Mouse (Mus musculus) neural tube, embryonic 14.5 days (tissue): ENCODE measurements around the gene Il18rap. TPM values are rescaled to one million over a fixed set of nuclear protein-coding genes. Genes with fewer than 3 reads are reported as not detected.
A peak's percentile ranks its signal among the peaks of the same experiment; 100 is the strongest.

Experiments
- ATAC-seq: fragments of 200-750 bp; cut with Nextera tagmentation; 2 replicates; pipeline ENCODE4 v1.8.0; 2017; ENCODE audit warnings: low read depth, mild to moderate bottlenecking, moderate TSS enrichment, moderate library complexity
- H3K27ac ChIP-seq: fragments of 300-500 bp; sonication (generic); 2 replicates; pipeline ENCODE4 v1.5.1; 2014; ENCODE audit warnings: low read depth, mild to moderate bottlenecking, control low read depth, low read length, moderate library complexity, mixed read lengths
- H3K27me3 ChIP-seq: fragments of 300-500 bp; sonication (generic); 2 replicates; pipeline ENCODE4 v1.6.1; 2014; ENCODE audit warnings: low read length; ENCODE audit not compliant: control insufficient read depth, insufficient read depth
- H3K36me3 ChIP-seq: fragments of 300-500 bp; sonication (generic); 2 replicates; pipeline ENCODE4 v1.6.1; 2014; ENCODE audit warnings: low read length, mixed read lengths; ENCODE audit not compliant: control insufficient read depth, insufficient read depth
- H3K4me1 ChIP-seq: fragments of 300-500 bp; sonication (generic); 2 replicates; pipeline ENCODE4 v1.6.1; 2014; ENCODE audit warnings: low read length; ENCODE audit not compliant: control insufficient read depth, insufficient read depth
- H3K4me2 ChIP-seq: fragments of 300-500 bp; sonication (generic); 2 replicates; pipeline ENCODE4 v1.6.1; 2014; ENCODE audit warnings: mild to moderate bottlenecking, low read depth, low read length, control low read depth
- H3K4me3 ChIP-seq: fragments of 300-500 bp; sonication (generic); 2 replicates; pipeline ENCODE4 v1.5.1; 2014; ENCODE audit warnings: low read depth, low read length, control low read depth, mixed read lengths
- H3K9ac ChIP-seq: fragments of 300-500 bp; sonication (generic); replicated peaks from 2 replicates; pipeline ENCODE4 v1.6.1; 2014; ENCODE audit warnings: low read depth, mild to moderate bottlenecking, control low read depth, low read length, mixed read lengths
- H3K9me3 ChIP-seq: fragments of 300-500 bp; sonication (generic); 2 replicates; pipeline ENCODE4 v1.6.1; 2016; ENCODE audit warnings: low read length; ENCODE audit not compliant: control insufficient read depth
- WGBS: fragments of 180-500 bp; shearing (Covaris S2); extraction: QIAGEN DNeasy Blood & Tissue Kit; methylation state at CpG from one replicate; pipeline ENCODE4 v1.1.7; 2014; 5-methylcytosine and 5-hydroxymethylcytosine counted together
- polyA plus RNA-seq: library from polyadenylated mRNA; unstranded; fragments of >200 nt; fragmentation: Nextera tagmentation; extraction: Ambion mirVana; gene quantifications from 2 replicates; pipeline ENCODE4 v1.2.1, GENCODE M21; 2014

Gene Il18rap
- polyA plus RNA-seq = 0.05 and 0.08 TPM in 2 replicates

GRCm38 (mm10) chr1:40514851-40515585 is at the start of gene Il18rap:
Gene Il18rap, plus strand, starts transcription at chr1:40515362.
- no peak within 1 kb of the TSS for H3K9ac ChIP-seq
- ATAC-seq = peak; percentile 80; the same call in 1 of the 2 replicates
- no peaks in the 10 kb centered on the region for H3K36me3 ChIP-seq
- no peaks in the 10 kb centered on the region for H3K27me3 ChIP-seq
- no peaks in the 10 kb centered on the region for H3K9me3 ChIP-seq
- no peak within 1 kb of the TSS for H3K4me2 ChIP-seq
- no peak within 1 kb of the TSS for H3K27ac ChIP-seq
- no peak within 1 kb of the TSS for H3K4me3 ChIP-seq
- 23% methylated on average over 9 of the region's 9 CpGs for WGBS
- H3K4me1 ChIP-seq = peaks cover 3% of the 10 kb centered on the region; the same call in 1 of the 2 replicates

GRCm38 (mm10) chr1:40465477-40466430 is 49.4 kb upstream of the Il18rap start, which contains the start of gene Il18r1:
Gene Il18r1, plus strand, starts transcription at chr1:40465552.
- Histone ChIP-seq H3K9ac (no peak within 1 kb of the TSS), H3K9me3 (no peaks in the 10 kb centered on the region), H3K36me3 (no peaks in the 10 kb centered on the region), H3K4me2 (no peak within 1 kb of the TSS), H3K4me1 (no peaks in the 10 kb centered on the region), H3K27me3 (no peaks in the 10 kb centered on the region), H3K4me3 (no peak within 1 kb of the TSS), H3K27ac (no peak within 1 kb of the TSS)
- WGBS = 48% methylated on average over 20 of the region's 20 CpGs
- ATAC-seq = no peak

- no peak overlapping the region for H3K4me2 ChIP-seq
- H3K4me1 ChIP-seq = no peaks in the 10 kb centered on the region
- H3K9ac ChIP-seq = no peak overlapping the region
- no peak overlapping the region for H3K27ac ChIP-seq
- H3K27me3 ChIP-seq = no peaks in the 10 kb centered on the region
- 92% methylated on average over 4 of the region's 4 CpGs for WGBS
- ATAC-seq = no peak
- H3K4me3 ChIP-seq = no peak overlapping the region
- H3K9me3 ChIP-seq = no peaks in the 10 kb centered on the region
- no peaks in the 10 kb centered on the region for H3K36me3 ChIP-seq
Observed at GRCm38 (mm10) chr1:40467306-40467705, 47.9 kb upstream of the Il18rap start.

- Histone ChIP-seq H3K4me2 (no peak overlapping the region), H3K27ac (no peak overlapping the region), H3K36me3 (no peaks in the 10 kb centered on the region), H3K9ac (no peak overlapping the region), H3K27me3 (no peaks in the 10 kb centered on the region), H3K4me3 (no peak overlapping the region), H3K4me1 (no peaks in the 10 kb centered on the region), H3K9me3 (no peaks in the 10 kb centered on the region)
- ATAC-seq = no peak
- WGBS = 82% methylated on average over 2 of the region's 2 CpGs
Observed at GRCm38 (mm10) chr1:40468805-40469204, 46.4 kb upstream of the Il18rap start.

GRCm38 (mm10) chr1:40469900-40470299 is 45.3 kb upstream of the Il18rap start:
- ATAC-seq = no peak
- WGBS = 95% methylated on average over 12 of the region's 12 CpGs
- H3K27me3 ChIP-seq = no peaks in the 10 kb centered on the region

GRCm38 (mm10) chr1:40472401-40472800 is 42.8 kb upstream of the Il18rap start:
- Histone ChIP-seq H3K9ac (no peak overlapping the region), H3K4me1 (no peaks in the 10 kb centered on the region), H3K9me3 (no peaks in the 10 kb centered on the region), H3K4me3 (no peak overlapping the region), H3K27ac (no peak overlapping the region), H3K27me3 (no peaks in the 10 kb centered on the region), H3K36me3 (no peaks in the 10 kb centered on the region), H3K4me2 (no peak overlapping the region)
- 98% methylated on average over 1 of the region's 1 CpGs for WGBS
- ATAC-seq = no peak

More at GRCm38 (mm10) chr1:40469900-40470299, 45.3 kb upstream of the Il18rap start:
- Histone ChIP-seq H3K9ac (no peak overlapping the region), H3K4me1 (no peaks in the 10 kb centered on the region), H3K9me3 (no peaks in the 10 kb centered on the region), H3K27ac (no peak overlapping the region), H3K36me3 (no peaks in the 10 kb centered on the region), H3K4me2 (no peak overlapping the region), H3K4me3 (no peak overlapping the region)

GRCm38 (mm10) chr1:40473640-40474039 is 41.5 kb upstream of the Il18rap start:
- H3K9me3 ChIP-seq = no peaks in the 10 kb centered on the region
- H3K4me3 ChIP-seq = no peak overlapping the region
- H3K36me3 ChIP-seq = no peaks in the 10 kb centered on the region
- H3K4me1 ChIP-seq = no peaks in the 10 kb centered on the region
- no peaks in the 10 kb centered on the region for H3K27me3 ChIP-seq
- no peak overlapping the region for H3K4me2 ChIP-seq
- no peak overlapping the region for H3K9ac ChIP-seq
- H3K27ac ChIP-seq = no peak overlapping the region
- WGBS = 83% methylated on average over 4 of the region's 4 CpGs
- ATAC-seq = no peak

- no peak for ATAC-seq
Observed at GRCm38 (mm10) chr1:40474336-40474735, 40.8 kb upstream of the Il18rap start.

GRCm38 (mm10) chr1:40475697-40476096 is 39.5 kb upstream of the Il18rap start:
- WGBS = 76% methylated on average over 3 of the region's 3 CpGs
- no peak overlapping the region for H3K4me2 ChIP-seq
- H3K9ac ChIP-seq = no peak overlapping the region
- no peak overlapping the region for H3K27ac ChIP-seq
- H3K4me3 ChIP-seq = no peak overlapping the region
- no peaks in the 10 kb centered on the region for H3K36me3 ChIP-seq
- no peaks in the 10 kb centered on the region for H3K4me1 ChIP-seq
- no peaks in the 10 kb centered on the region for H3K27me3 ChIP-seq
- no peaks in the 10 kb centered on the region for H3K9me3 ChIP-seq
- no peak for ATAC-seq

More at GRCm38 (mm10) chr1:40474336-40474735, 40.8 kb upstream of the Il18rap start:
- Histone ChIP-seq H3K4me1 (no peaks in the 10 kb centered on the region), H3K4me3 (no peak overlapping the region), H3K9ac (no peak overlapping the region), H3K27ac (no peak overlapping the region), H3K27me3 (no peaks in the 10 kb centered on the region), H3K9me3 (no peaks in the 10 kb centered on the region), H3K4me2 (no peak overlapping the region), H3K36me3 (no peaks in the 10 kb centered on the region)
- WGBS = 92% methylated on average over 5 of the region's 5 CpGs
